Mouse (Mus musculus): Measurements from ENCODE around the gene Qrich1. TPM values are rescaled to one million over a fixed set of nuclear protein-coding genes. Genes with fewer than 3 reads are reported as not detected.
"Not testable (repeated sequence)": the region's sequence is repeated elsewhere in the genome, so short reads cannot be mapped to it uniquely, and the experiment has no call there.

Gene Qrich1
- polyA plus RNA-seq, 1 experiment, result not detected

- TF ChIP-seq POLR2A (IDR thresholded peaks at IDR 0.05; ENCODE audit: insufficient read depth, low read depth, low read length) (no peak), CTCF (IDR thresholded peaks at IDR 0.05; ENCODE audit: insufficient read depth, low read depth, low read length) (peak; percentile 13; the same call in 1 of the 2 replicates)
- Histone ChIP-seq H3K27ac (ENCODE audit: insufficient read depth, low read depth, low read length) (peak overlapping the region; percentile 94), H3K4me1 (ENCODE audit: control insufficient read depth, insufficient read depth, low read length) (peaks cover 37% of the 10 kb centered on the region), H3K4me3 (ENCODE audit: insufficient read depth, low read depth, low read length) (peak overlapping the region; percentile 26; the same call in 1 of the 2 replicates)
- 5% methylated on average over 14 of the region's 14 CpGs for WGBS
These were observed 71.1 kb downstream of the Qrich1 start for GRCm38 (mm10) chr9:108587571-108588180.

- H3K4me1 ChIP-seq (ENCODE audit: control insufficient read depth, insufficient read depth, low read length), result peaks cover 37% of the 10 kb centered on the region
- 53% methylated on average over 5 of the region's 5 CpGs for WGBS
These were observed 72.6 kb downstream of the Qrich1 start for GRCm38 (mm10) chr9:108589229-108589628.

GRCm38 (mm10) chr9:108591462-108591861, 74.9 kb downstream of the Qrich1 start:
- TF ChIP-seq POLR2A (IDR thresholded peaks at IDR 0.05; ENCODE audit: insufficient read depth, low read depth, low read length) (no peak), CTCF (IDR thresholded peaks at IDR 0.05; ENCODE audit: insufficient read depth, low read depth, low read length) (no peak)
- H3K27ac ChIP-seq (ENCODE audit: insufficient read depth, low read depth, low read length), result no peak overlapping the region
- WGBS, result 68% methylated on average over 4 of the region's 4 CpGs
- H3K4me1 ChIP-seq (ENCODE audit: control insufficient read depth, insufficient read depth, low read length), result peaks cover 38% of the 10 kb centered on the region
- no peak overlapping the region for H3K4me3 ChIP-seq (ENCODE audit: insufficient read depth, low read depth, low read length)

More at GRCm38 (mm10) chr9:108589229-108589628, 72.6 kb downstream of the Qrich1 start:
- TF ChIP-seq POLR2A (IDR thresholded peaks at IDR 0.05; ENCODE audit: insufficient read depth, low read depth, low read length) (no peak), CTCF (IDR thresholded peaks at IDR 0.05; ENCODE audit: insufficient read depth, low read depth, low read length) (no peak)
- peak overlapping the region; percentile 94 for H3K27ac ChIP-seq (ENCODE audit: insufficient read depth, low read depth, low read length)
- no peak overlapping the region for H3K4me3 ChIP-seq (ENCODE audit: insufficient read depth, low read depth, low read length)

DNA sequence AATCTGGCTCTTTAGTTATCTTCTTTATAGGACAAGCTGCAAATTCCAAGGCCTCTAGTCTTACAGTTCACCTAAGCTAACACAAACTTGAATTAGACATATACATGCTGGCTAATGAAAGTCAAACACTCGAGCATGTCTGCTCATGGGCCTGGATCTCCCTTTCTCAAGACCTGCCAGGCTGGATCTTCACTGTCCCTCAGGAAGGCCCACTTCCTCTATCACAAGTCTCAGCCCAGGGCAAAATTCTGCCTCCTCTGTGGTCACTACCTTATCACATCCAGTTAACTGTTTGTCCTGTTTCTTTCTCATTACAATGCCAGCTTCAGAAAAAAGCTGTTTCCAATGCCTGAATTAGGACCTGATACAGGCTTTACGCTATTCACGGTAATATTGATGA, 77.7 kb downstream of the Qrich1 start:
- Histone ChIP-seq H3K4me1 (ENCODE audit: control insufficient read depth, insufficient read depth, low read length) (peaks cover 12% of the 10 kb centered on the region), H3K27ac (ENCODE audit: insufficient read depth, low read depth, low read length) (no peak overlapping the region), H3K4me3 (ENCODE audit: insufficient read depth, low read depth, low read length) (no peak overlapping the region)
- TF ChIP-seq POLR2A (IDR thresholded peaks at IDR 0.05; ENCODE audit: insufficient read depth, low read depth, low read length) (no peak), CTCF (IDR thresholded peaks at IDR 0.05; ENCODE audit: insufficient read depth, low read depth, low read length) (no peak)
- WGBS, result 83% methylated on average over 3 of the region's 3 CpGs

GRCm38 (mm10) chr9:108596998-108597764, 80.6 kb downstream of the Qrich1 start, which contains the start of gene P4htm:
Gene P4htm (minus strand): TSS chr9:108597667.
- 0 out of 2 replicates have a peak, but pooled peaks cover 2% of the 10 kb centered on the region for H3K4me1 ChIP-seq (ENCODE audit: control insufficient read depth, insufficient read depth, low read length)
- H3K27ac ChIP-seq (ENCODE audit: insufficient read depth, low read depth, low read length), result peak within 1 kb of the TSS; percentile 76
- TF ChIP-seq CTCF (IDR thresholded peaks at IDR 0.05; ENCODE audit: insufficient read depth, low read depth, low read length) (no peak), POLR2A (IDR thresholded peaks at IDR 0.05; ENCODE audit: insufficient read depth, low read depth, low read length) (peak; percentile 78)
- H3K4me3 ChIP-seq (ENCODE audit: insufficient read depth, low read depth, low read length), result peak within 1 kb of the TSS; percentile 65
- under 1% methylated on average over 69 of the region's 69 CpGs for WGBS

- TF ChIP-seq POLR2A (IDR thresholded peaks at IDR 0.05; ENCODE audit: insufficient read depth, low read depth, low read length) (no peak), CTCF (IDR thresholded peaks at IDR 0.05; ENCODE audit: insufficient read depth, low read depth, low read length) (no peak)
- H3K27ac ChIP-seq (ENCODE audit: insufficient read depth, low read depth, low read length), result no peak overlapping the region
- WGBS, result 75% methylated on average over 4 of the region's 4 CpGs
- 0 out of 2 replicates have a peak, but pooled peaks cover 2% of the 10 kb centered on the region for H3K4me1 ChIP-seq (ENCODE audit: control insufficient read depth, insufficient read depth, low read length)
- H3K4me3 ChIP-seq (ENCODE audit: insufficient read depth, low read depth, low read length), result no peak overlapping the region
These were observed 82.5 kb downstream of the Qrich1 start for GRCm38 (mm10) chr9:108599021-108599566.

DNA sequence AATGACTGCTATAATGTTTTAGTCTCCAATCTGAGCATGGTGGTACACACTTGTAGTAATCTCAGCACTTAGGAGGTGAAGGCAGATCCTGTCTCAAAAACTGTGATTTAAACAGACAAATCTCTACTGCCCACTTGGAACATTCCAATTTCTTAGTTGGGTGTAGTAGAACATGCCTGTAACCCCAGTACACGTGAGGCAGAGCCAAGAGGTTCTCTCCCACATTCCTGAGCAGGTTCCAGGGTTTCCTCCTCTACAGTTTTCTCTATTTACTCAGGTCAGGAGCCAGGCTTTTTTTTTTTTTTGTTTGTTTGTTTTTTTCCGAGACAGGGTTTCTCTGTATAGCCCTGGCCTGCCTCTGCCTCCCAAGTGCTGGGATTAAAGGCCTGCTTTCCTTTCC, 83.4 kb downstream of the Qrich1 start:
- no peak for TF ChIP-seq POLR2A (IDR thresholded peaks at IDR 0.05; ENCODE audit: insufficient read depth, low read depth, low read length)
- no peak for TF ChIP-seq CTCF (IDR thresholded peaks at IDR 0.05; ENCODE audit: insufficient read depth, low read depth, low read length)
- Histone ChIP-seq H3K4me1 (ENCODE audit: control insufficient read depth, insufficient read depth, low read length) (0 out of 2 replicates have a peak, but pooled peaks cover 2% of the 10 kb centered on the region), H3K4me3 (ENCODE audit: insufficient read depth, low read depth, low read length) (no peak overlapping the region), H3K27ac (ENCODE audit: insufficient read depth, low read depth, low read length) (no peak overlapping the region)
- WGBS, result 47% methylated on average over 2 of the region's 2 CpGs

DNA sequence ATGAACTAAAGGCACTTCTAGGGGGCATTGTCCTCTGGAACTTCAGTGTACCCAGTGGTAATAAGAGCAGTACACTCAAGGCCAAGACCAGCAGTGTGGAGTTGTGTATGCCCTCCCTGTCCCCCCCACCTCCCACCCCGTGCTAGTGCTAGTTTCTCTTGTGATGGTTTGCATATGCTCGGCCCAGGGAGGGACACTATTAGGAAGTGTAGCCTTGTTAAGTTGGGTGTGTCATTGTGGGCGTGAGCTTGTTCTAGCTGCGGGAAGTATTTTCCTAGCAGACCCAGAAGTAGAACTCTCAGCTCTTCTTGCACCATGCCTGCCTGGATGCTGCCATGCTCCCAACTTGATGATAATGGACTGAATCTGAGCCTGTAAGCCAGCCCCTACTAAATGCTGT, 85.4 kb downstream of the Qrich1 start:
- TF ChIP-seq POLR2A (IDR thresholded peaks at IDR 0.05; ENCODE audit: insufficient read depth, low read depth, low read length) (no peak), CTCF (IDR thresholded peaks at IDR 0.05; ENCODE audit: insufficient read depth, low read depth, low read length) (no peak)
- 74% methylated on average over 4 of the region's 4 CpGs for WGBS
- H3K4me3 ChIP-seq (ENCODE audit: insufficient read depth, low read depth, low read length), result no peak overlapping the region

GRCm38 (mm10) chr9:108607929-108608328, 91.3 kb downstream of the Qrich1 start:
- 94% methylated on average over 5 of the region's 5 CpGs for WGBS
- H3K4me3 ChIP-seq (ENCODE audit: insufficient read depth, low read depth, low read length), result not testable (repeated sequence)

More for the DNA sequence above, 85.4 kb downstream of the Qrich1 start:
- H3K4me1 ChIP-seq (ENCODE audit: control insufficient read depth, insufficient read depth, low read length), result no peaks in the 10 kb centered on the region
- H3K27ac ChIP-seq (ENCODE audit: insufficient read depth, low read depth, low read length), result no peak overlapping the region

More at GRCm38 (mm10) chr9:108607929-108608328, 91.3 kb downstream of the Qrich1 start:
- not testable (repeated sequence) for H3K27ac ChIP-seq (ENCODE audit: insufficient read depth, low read depth, low read length); H3K4me1 ChIP-seq (ENCODE audit: control insufficient read depth, insufficient read depth, low read length)
